Mouse (Mus musculus): ENCODE measurements at regions not wholly inside any gene's neighbourhood (a gene's known extent, or its start where the extent isn't known, plus 50 kb on each side); places are given as distances from the start of the nearest gene placed in this dataset.

GRCm38 (mm10) chrX:150709416-150709815, 52.0 kb upstream of the Tro start:
- DNase-seq = peak; percentile 4 to 10
- intact Hi-C loops (cut with DNase I) = loop anchor here (5.0 kb wide), 2 partner anchors 248 to 408 kb away; no protein-coding TSS in a partner anchor

All from heart, postnatal 36 days (tissue).